Mouse (Mus musculus) bone marrow macrophage, adult 2 months (primary cell): Measurements from ENCODE around the gene Trpm3.

Experiments used
- CTCF ChIP-seq: IDR thresholded peaks from 2 replicates; pipeline ENCODE4 v1.5.1; 2012; ENCODE audit warnings: low read depth, mild to moderate bottlenecking, low read length, moderate library complexity
- POLR2A ChIP-seq: IDR thresholded peaks from 2 replicates; pipeline ENCODE4 v1.6.1; 2012; ENCODE audit warnings: mild to moderate bottlenecking, low read depth, low read length, borderline replicate concordance

- no peak for TF ChIP-seq CTCF
- TF ChIP-seq POLR2A: no peak
Observed at GRCm38 (mm10) chr19:22326813-22327212, 188.0 kb downstream of the Trpm3 start.
